Comparison of ENCODE assay signal across 12 mouse cellular contexts in genomic region chr9:114543882-114544753, GRCm38 (mm10). TPM values are rescaled to one million over a fixed set of nuclear protein-coding genes. Genes with fewer than 3 reads are reported as not detected.
DNase-seq lines count a peak whose midpoint lies in the region; ATAC-seq lines count a peak whose summit lies in the region.
"Had no signal": no experiment of that assay in that cellular context is flagged by ENCODE, and none has a peak within 500 bp of the region (broad histone marks: within the 10 kb centered on the region; RNA-seq: fewer than 3 reads in every experiment).

No protein-coding gene starts in this region.

- H3K9me3 ChIP-seq in hindbrain, embryonic 11.5 days (ENCODE audit: control insufficient read depth, low read length) = no peaks in the 10 kb centered on the region
- H3K9me3 ChIP-seq in hindbrain, embryonic 13.5 days = no peaks in the 10 kb centered on the region
- no peaks in the 10 kb centered on the region for H3K9me3 ChIP-seq in intestine, embryonic 15.5 days
- H3K9me3 ChIP-seq in limb, embryonic 11.5 days (ENCODE audit: control insufficient read depth, low read length) = no peaks in the 10 kb centered on the region
- H3K9me3 ChIP-seq: embryonic facial prominence, embryonic 13.5 days had no signal

- no peaks in the 10 kb centered on the region for H3K36me3 ChIP-seq in hindbrain, embryonic 11.5 days (ENCODE audit: control insufficient read depth, insufficient read depth, low read length)
- H3K36me3 ChIP-seq in hindbrain, embryonic 13.5 days = no peaks in the 10 kb centered on the region
- H3K36me3 ChIP-seq in intestine, embryonic 15.5 days = no peaks in the 10 kb centered on the region
- no peaks in the 10 kb centered on the region for H3K36me3 ChIP-seq in limb, embryonic 11.5 days (ENCODE audit: control insufficient read depth, insufficient read depth, low read length)
- H3K36me3 ChIP-seq: embryonic facial prominence, embryonic 13.5 days had no signal

- intact Hi-C loops in left cerebral cortex, postnatal 10 days (cut with DNase I) = no loop called here

- H3K4me2 ChIP-seq in hindbrain, embryonic 11.5 days (replicated peaks; ENCODE audit: low read depth, low read length) = no peak overlapping the region
- H3K4me2 ChIP-seq in hindbrain, embryonic 13.5 days = no peak overlapping the region
- peak overlapping the region; percentile 43 for H3K4me2 ChIP-seq in intestine, embryonic 15.5 days (replicated peaks)
- H3K4me2 ChIP-seq in limb, embryonic 11.5 days (ENCODE audit: low read depth, severe bottlenecking) = peak overlapping the region; percentile 29; the same call in 1 of the 2 replicates
- H3K4me2 ChIP-seq: embryonic facial prominence, embryonic 13.5 days had no signal

- H3K27me3 ChIP-seq in hindbrain, embryonic 11.5 days (ENCODE audit: control insufficient read depth, insufficient read depth, low read length) = no peaks in the 10 kb centered on the region
- no peaks in the 10 kb centered on the region for H3K27me3 ChIP-seq in hindbrain, embryonic 13.5 days
- H3K27me3 ChIP-seq in intestine, embryonic 15.5 days (replicated peaks) = no peaks in the 10 kb centered on the region
- H3K27me3 ChIP-seq in limb, embryonic 11.5 days (ENCODE audit: control insufficient read depth, insufficient read depth, low read length) = no peaks in the 10 kb centered on the region
- H3K27me3 ChIP-seq: embryonic facial prominence, embryonic 13.5 days had no signal

- H3K9ac ChIP-seq in hindbrain, embryonic 11.5 days (ENCODE audit: low read depth, low read length) = no peak overlapping the region
- no peak overlapping the region for H3K9ac ChIP-seq in hindbrain, embryonic 13.5 days
- H3K9ac ChIP-seq in intestine, embryonic 15.5 days = no peak overlapping the region
- H3K9ac ChIP-seq in limb, embryonic 11.5 days (ENCODE audit: low read length) = no peak overlapping the region
- H3K9ac ChIP-seq: embryonic facial prominence, embryonic 13.5 days had no signal

- no peak for DNase-seq in hindbrain, embryonic 11.5 days (ENCODE audit: low spot score)
- DNase-seq in cerebellum, postnatal 10 days = peak; percentile 69 to 75
- DNase-seq in limb, embryonic 11.5 days (ENCODE audit: low spot score) = peak; percentile 65
- DNase-seq in left cerebral cortex, postnatal 10 days (ENCODE audit: extremely low spot score in 1 of 2, low spot score in 2 of 2) = no peak
- no peak for DNase-seq in c-Kit-positive CD71-positive TER-119-positive erythroid progenitor cells, embryonic 14.5 days (ENCODE audit: low spot score)

- no peak for ATAC-seq in hindbrain, embryonic 11.5 days (ENCODE audit: low FRiP score)
- no peak for ATAC-seq in hindbrain, embryonic 13.5 days (ENCODE audit: low FRiP score)
- ATAC-seq in intestine, embryonic 15.5 days = peak; percentile 65
- peak; percentile 52; the same call in 1 of the 2 replicates for ATAC-seq in limb, embryonic 11.5 days (ENCODE audit: insufficient number of reproducible peaks, low FRiP score, low TSS enrichment, low read depth)
- ATAC-seq in erythroid progenitor cell, adult 5-6 weeks (replicated peaks; ENCODE audit: low FRiP score, poor library complexity, severe bottlenecking) = no peak

- peaks cover 11% of the 10 kb centered on the region; the same call in 1 of the 2 replicates for H3K4me1 ChIP-seq in hindbrain, embryonic 11.5 days (replicated peaks; ENCODE audit: control insufficient read depth, insufficient read depth, low read length)
- H3K4me1 ChIP-seq in hindbrain, embryonic 13.5 days (replicated peaks) = peaks cover 38% of the 10 kb centered on the region
- peaks cover 37% of the 10 kb centered on the region for H3K4me1 ChIP-seq in intestine, embryonic 15.5 days (replicated peaks)
- H3K4me1 ChIP-seq in limb, embryonic 11.5 days (ENCODE audit: control insufficient read depth, insufficient read depth, low read length) = peaks cover 59% of the 10 kb centered on the region

- H3K27ac ChIP-seq in hindbrain, embryonic 11.5 days (ENCODE audit: low read depth, low read length) = peak overlapping the region; percentile 32; the same call in 1 of the 2 replicates
- H3K27ac ChIP-seq in hindbrain, embryonic 13.5 days = no peak overlapping the region
- H3K27ac ChIP-seq in intestine, embryonic 15.5 days = 0 out of 2 replicates have a peak overlapping the region, but pooled peaks have one; percentile 88
- peak overlapping the region; percentile 5 for H3K27ac ChIP-seq in limb, embryonic 11.5 days (replicated peaks; ENCODE audit: low read depth, low read length)
- H3K27ac ChIP-seq: embryonic facial prominence, embryonic 13.5 days had no signal

- no peak overlapping the region for H3K4me3 ChIP-seq in hindbrain, embryonic 11.5 days (ENCODE audit: low read depth, low read length)
- no peak overlapping the region for H3K4me3 ChIP-seq in hindbrain, embryonic 13.5 days
- no peak overlapping the region for H3K4me3 ChIP-seq in intestine, embryonic 15.5 days (replicated peaks)
- no peak overlapping the region for H3K4me3 ChIP-seq in limb, embryonic 11.5 days (ENCODE audit: low read depth, low read length)
- H3K4me3 ChIP-seq: embryonic facial prominence, embryonic 13.5 days had no signal

- WGBS in hindbrain, embryonic 11.5 days = 70% methylated on average over 16 of the region's 17 CpGs
- WGBS in hindbrain, embryonic 13.5 days = 58% methylated on average over 16 of the region's 17 CpGs
- 51% methylated on average over 16 of the region's 17 CpGs for WGBS in intestine, embryonic 15.5 days
- WGBS in limb, embryonic 11.5 days = 27% methylated on average over 15 of the region's 17 CpGs

RNA-seq across cellular contexts. Expression of gene Trim71, which starts 20.1 kb away (rescaled TPM):
- 1.9 and 2.7 TPM in 2 replicates for polyA plus RNA-seq in hindbrain, embryonic 11.5 days (2014; fragmentation: Nextera tagmentation; extraction: Ambion mirVana)
- polyA plus RNA-seq in hindbrain, embryonic 13.5 days (2015; fragmentation: Nextera tagmentation; extraction: Ambion mirVana) = 0.50 and 0.53 TPM in 2 replicates
- 4.1 TPM in 2 replicates for polyA plus RNA-seq in intestine, embryonic 15.5 days (2015; fragmentation: Nextera tagmentation; extraction: Ambion mirVana)
- polyA plus RNA-seq in limb, embryonic 11.5 days (2014; fragmentation: Nextera tagmentation; extraction: Ambion mirVana) = 3.7 and 4.0 TPM in 2 replicates
- total RNA-seq in left cerebral cortex, postnatal 10 days (2021) = under 1 TPM; 0.26 TPM
- total RNA-seq in erythroid progenitor cell, adult 5-6 weeks (2015; ENCODE audit: low replicate concordance) = not detected in 2 replicates
- total RNA-seq in erythroid progenitor cell, adult 5-6 weeks (2017; ENCODE audit: low replicate concordance) = not detected in 2 replicates
- polyA plus RNA-seq: small intestine, adult 2 months had no signal

RNA-seq across cellular contexts. Expression of gene C130032M10Rik, which starts 28.6 kb away (rescaled TPM):
- polyA plus RNA-seq in hindbrain, embryonic 11.5 days (2014; fragmentation: Nextera tagmentation; extraction: Ambion mirVana) = not detected in 2 replicates
- 0.32 and 0.35 TPM in 2 replicates for polyA plus RNA-seq in hindbrain, embryonic 13.5 days (2015; fragmentation: Nextera tagmentation; extraction: Ambion mirVana)
- polyA plus RNA-seq in intestine, embryonic 15.5 days (2015; fragmentation: Nextera tagmentation; extraction: Ambion mirVana) = 0.48 and 0.58 TPM in 2 replicates
- polyA plus RNA-seq in limb, embryonic 11.5 days (2014; fragmentation: Nextera tagmentation; extraction: Ambion mirVana) = 0.37 and 0.67 TPM in 2 replicates
- total RNA-seq in left cerebral cortex, postnatal 10 days (2021) = not detected
- total RNA-seq in erythroid progenitor cell, adult 5-6 weeks (2015; ENCODE audit: low replicate concordance) = not detected in 2 replicates
- not detected in 2 replicates for total RNA-seq in erythroid progenitor cell, adult 5-6 weeks (2017; ENCODE audit: low replicate concordance)
- total RNA-seq: adrenal gland, postnatal 14 days; gastrocnemius, postnatal 4 days had no signal
- polyA plus RNA-seq: small intestine, adult 2 months had no signal

RNA-seq across cellular contexts. Expression of gene Ccr4, which starts 39.4 kb away (rescaled TPM):
- polyA plus RNA-seq in hindbrain, embryonic 11.5 days (2014; fragmentation: Nextera tagmentation; extraction: Ambion mirVana) = not detected in 2 replicates
- not detected in 2 replicates for polyA plus RNA-seq in hindbrain, embryonic 13.5 days (2015; fragmentation: Nextera tagmentation; extraction: Ambion mirVana)
- polyA plus RNA-seq in intestine, embryonic 15.5 days (2015; fragmentation: Nextera tagmentation; extraction: Ambion mirVana) = 0.56 and 0.63 TPM in 2 replicates
- 0.07 and 0.08 TPM in 2 replicates for polyA plus RNA-seq in limb, embryonic 11.5 days (2014; fragmentation: Nextera tagmentation; extraction: Ambion mirVana)
- total RNA-seq in left cerebral cortex, postnatal 10 days (2021) = not detected
- 2.5 TPM in 1 of 2 replicates, not detected in the other for total RNA-seq in erythroid progenitor cell, adult 5-6 weeks (2015; ENCODE audit: low replicate concordance)
- total RNA-seq in erythroid progenitor cell, adult 5-6 weeks (2017; ENCODE audit: low replicate concordance) = 0.39 TPM in 1 of 2 replicates, not detected in the other
- total RNA-seq: adrenal gland, postnatal 14 days; gastrocnemius, postnatal 4 days had no signal

Comparison
In these comparisons a context has a peak if more than half of its experiments do, and no peak if none do; other contexts are left out.
1. ATAC-seq: peak in intestine, embryonic 15.5 days (single experiment) and limb, embryonic 11.5 days (single experiment); none in hindbrain, embryonic 11.5 days (single experiment), hindbrain, embryonic 13.5 days (single experiment) and erythroid progenitor cell, adult 5-6 weeks (single experiment).
2. DNase-seq: peak in cerebellum, postnatal 10 days (2 of 2) and limb, embryonic 11.5 days (single experiment); none in hindbrain, embryonic 11.5 days (single experiment), left cerebral cortex, postnatal 10 days (0 of 2) and c-Kit-positive CD71-positive TER-119-positive erythroid progenitor cells, embryonic 14.5 days (single experiment).
3. H3K4me2 ChIP-seq: peak in intestine, embryonic 15.5 days (single experiment) and limb, embryonic 11.5 days (single experiment); none in hindbrain, embryonic 11.5 days (single experiment) and hindbrain, embryonic 13.5 days (single experiment).